Mouse (Mus musculus) midbrain, embryonic 13.5 days (tissue): ENCODE data around the gene Nbea. TPM values are rescaled to one million over a fixed set of nuclear protein-coding genes. Genes with fewer than 3 reads are reported as not detected.

Source experiments
- ATAC-seq: fragments of 200-750 bp; cut with Nextera tagmentation; 2 replicates; pipeline ENCODE4 v1.8.0; 2017; ENCODE audit warnings: mild to moderate bottlenecking, moderate TSS enrichment, moderate library complexity
- H3K27ac ChIP-seq: fragments of 300-500 bp; sonication (generic); 2 replicates; pipeline ENCODE4 v1.5.1; 2015; ENCODE audit warnings: inconsistent platforms, mild to moderate bottlenecking, moderate library complexity
- H3K27me3 ChIP-seq: fragments of 300-500 bp; sonication (generic); 2 replicates; pipeline ENCODE4 v1.6.1; 2015; ENCODE audit warnings: mild to moderate bottlenecking, inconsistent platforms
- H3K36me3 ChIP-seq: fragments of 300-500 bp; sonication (generic); 2 replicates; pipeline ENCODE4 v1.6.1; 2015; ENCODE audit warnings: mild to moderate bottlenecking, inconsistent platforms
- H3K4me1 ChIP-seq: fragments of 300-500 bp; sonication (generic); replicated peaks from 2 replicates; pipeline ENCODE4 v1.6.1; 2015; ENCODE audit warnings: inconsistent platforms
- H3K4me2 ChIP-seq: fragments of 300-500 bp; sonication (generic); replicated peaks from 2 replicates; pipeline ENCODE4 v1.6.1; 2015; ENCODE audit warnings: moderate library complexity, mild to moderate bottlenecking, inconsistent platforms
- H3K4me3 ChIP-seq: fragments of 300-500 bp; sonication (generic); replicated peaks from 2 replicates; pipeline ENCODE4 v1.5.1; 2015; ENCODE audit warnings: mild to moderate bottlenecking, inconsistent platforms
- H3K9ac ChIP-seq: fragments of 300-500 bp; sonication (generic); replicated peaks from 2 replicates; pipeline ENCODE4 v1.6.1; 2015; ENCODE audit warnings: mild to moderate bottlenecking, inconsistent platforms
- H3K9me3 ChIP-seq: fragments of 300-500 bp; sonication (generic); 2 replicates; pipeline ENCODE4 v1.6.1; 2016; ENCODE audit warnings: mild to moderate bottlenecking, inconsistent platforms
- WGBS: fragments of 180-500 bp; shearing (Covaris S2); methylation state at CpG from one replicate; pipeline ENCODE4 v1.1.7; 2015; 5-methylcytosine and 5-hydroxymethylcytosine counted together
- polyA plus RNA-seq: library from polyadenylated mRNA; unstranded; fragments of >200 nt; fragmentation: Nextera tagmentation; extraction: Ambion mirVana; gene quantifications from 2 replicates; pipeline ENCODE4 v1.2.1, GENCODE M21; 2015

The Nbea gene
- polyA plus RNA-seq, 1 experiment from 2014 or later: 53.0 TPM

GRCm38 (mm10) chr3:55780120-55781070 is 403.1 kb downstream of the Nbea start:
- H3K36me3 ChIP-seq: no peaks in the 10 kb centered on the region
- H3K9ac ChIP-seq: peak overlapping the region; percentile 71
- H3K4me2 ChIP-seq: peak overlapping the region; percentile 63
- H3K27ac ChIP-seq: peak overlapping the region; percentile 94
- H3K4me1 ChIP-seq: peaks cover 63% of the 10 kb centered on the region
- no peaks in the 10 kb centered on the region for H3K9me3 ChIP-seq
- WGBS: 1% methylated on average over 53 of the region's 53 CpGs
- H3K27me3 ChIP-seq: peaks cover 27% of the 10 kb centered on the region; the same call in 1 of the 2 replicates
- H3K4me3 ChIP-seq: peak overlapping the region; percentile 72
- ATAC-seq: peak; percentile 75

GRCm38 (mm10) chr3:55778764-55779730 is 404.5 kb downstream of the Nbea start:
- peak overlapping the region; percentile 49 for H3K9ac ChIP-seq
- peaks cover 23% of the 10 kb centered on the region; the same call in 1 of the 2 replicates for H3K27me3 ChIP-seq
- 22% methylated on average over 8 of the region's 8 CpGs for WGBS
- no peak for ATAC-seq
- peaks cover 72% of the 10 kb centered on the region for H3K4me1 ChIP-seq
- peak overlapping the region; percentile 41 for H3K4me2 ChIP-seq
- peak overlapping the region; percentile 6; the same call in 1 of the 2 replicates for H3K4me3 ChIP-seq
- no peaks in the 10 kb centered on the region for H3K36me3 ChIP-seq
- peak overlapping the region; percentile 87 for H3K27ac ChIP-seq
- H3K9me3 ChIP-seq: no peaks in the 10 kb centered on the region

GRCm38 (mm10) chr3:55777501-55777900 is 406.0 kb downstream of the Nbea start:
- Histone ChIP-seq H3K4me2 (peak overlapping the region; percentile 19), H3K27me3 (peaks cover 15% of the 10 kb centered on the region; the same call in 1 of the 2 replicates)
- 42% methylated on average over 4 of the region's 4 CpGs for whole genome bisulfite sequencing

GRCm38 (mm10) chr3:55775753-55776152 is 407.7 kb downstream of the Nbea start:
- WGBS: 74% methylated on average over 6 of the region's 6 CpGs
- no peak for ATAC-seq
- Histone ChIP-seq H3K4me3 (no peak overlapping the region), H3K36me3 (no peaks in the 10 kb centered on the region; the same call in 1 of the 2 replicates), H3K9me3 (no peaks in the 10 kb centered on the region), H3K27ac (peak overlapping the region; percentile 45; the same call in 1 of the 2 replicates), H3K27me3 (peaks cover 6% of the 10 kb centered on the region; the same call in 1 of the 2 replicates), H3K4me1 (peaks cover 45% of the 10 kb centered on the region), H3K4me2 (no peak overlapping the region), H3K9ac (no peak overlapping the region)

More at GRCm38 (mm10) chr3:55777501-55777900, 406.0 kb downstream of the Nbea start:
- Histone ChIP-seq H3K9ac (no peak overlapping the region), H3K9me3 (no peaks in the 10 kb centered on the region), H3K4me3 (no peak overlapping the region), H3K4me1 (peaks cover 62% of the 10 kb centered on the region), H3K36me3 (no peaks in the 10 kb centered on the region), H3K27ac (peak overlapping the region; percentile 62)
- no peak for ATAC-seq

- H3K9me3 ChIP-seq: no peaks in the 10 kb centered on the region
- H3K4me2 ChIP-seq: no peak overlapping the region
- no peak for ATAC-seq
- H3K4me1 ChIP-seq: peaks cover 40% of the 10 kb centered on the region
- no peaks in the 10 kb centered on the region; the same call in 1 of the 2 replicates for H3K36me3 ChIP-seq
- 20% methylated on average over 7 of the region's 7 CpGs for WGBS
- peak overlapping the region; percentile 65; the same call in 1 of the 2 replicates for H3K27ac ChIP-seq
- H3K27me3 ChIP-seq: peaks cover 6% of the 10 kb centered on the region; the same call in 1 of the 2 replicates
- H3K9ac ChIP-seq: no peak overlapping the region
- H3K4me3 ChIP-seq: no peak overlapping the region
These were observed 408.3 kb downstream of the Nbea start for GRCm38 (mm10) chr3:55775245-55775644.

- Histone ChIP-seq H3K27ac (peak overlapping the region; percentile 75), H3K9ac (no peak overlapping the region), H3K9me3 (no peaks in the 10 kb centered on the region), H3K4me1 (peaks cover 32% of the 10 kb centered on the region), H3K4me3 (no peak overlapping the region), H3K27me3 (peaks cover 5% of the 10 kb centered on the region; the same call in 1 of the 2 replicates), H3K36me3 (no peaks in the 10 kb centered on the region; the same call in 1 of the 2 replicates), H3K4me2 (no peak overlapping the region)
- peak; percentile 68 for ATAC-seq
- 41% methylated on average over 6 of the region's 6 CpGs for WGBS
These were observed 409.3 kb downstream of the Nbea start for GRCm38 (mm10) chr3:55774203-55774602.

- Histone ChIP-seq H3K27me3 (no peaks in the 10 kb centered on the region), H3K4me1 (peaks cover 6% of the 10 kb centered on the region), H3K4me2 (no peak overlapping the region), H3K27ac (no peak overlapping the region), H3K4me3 (no peak overlapping the region), H3K9ac (no peak overlapping the region), H3K36me3 (no peaks in the 10 kb centered on the region; the same call in 1 of the 2 replicates), H3K9me3 (no peaks in the 10 kb centered on the region)
- ATAC-seq: no peak
- WGBS: 64% methylated on average over 2 of the region's 2 CpGs
These were observed 414.2 kb downstream of the Nbea start for GRCm38 (mm10) chr3:55769308-55769707.

- no peaks in the 10 kb centered on the region for H3K27me3 ChIP-seq
- H3K4me1 ChIP-seq: peaks cover 2% of the 10 kb centered on the region
- no peak overlapping the region for H3K4me2 ChIP-seq
- no peaks in the 10 kb centered on the region for H3K9me3 ChIP-seq
- H3K27ac ChIP-seq: no peak overlapping the region
- ATAC-seq: no peak
- no peak overlapping the region for H3K4me3 ChIP-seq
- no peaks in the 10 kb centered on the region; the same call in 1 of the 2 replicates for H3K36me3 ChIP-seq
- WGBS: 80% methylated on average over 2 of the region's 2 CpGs
- no peak overlapping the region for H3K9ac ChIP-seq
These were observed 414.8 kb downstream of the Nbea start for GRCm38 (mm10) chr3:55768654-55769053.

- Histone ChIP-seq H3K4me3 (no peak overlapping the region), H3K36me3 (no peaks in the 10 kb centered on the region), H3K9ac (no peak overlapping the region), H3K4me2 (no peak overlapping the region), H3K27me3 (no peaks in the 10 kb centered on the region), H3K27ac (no peak overlapping the region), H3K4me1 (peaks cover 5% of the 10 kb centered on the region), H3K9me3 (no peaks in the 10 kb centered on the region)
- ATAC-seq: no peak
- WGBS: 23% methylated on average over 8 of the region's 8 CpGs
These were observed 419.9 kb downstream of the Nbea start for GRCm38 (mm10) chr3:55763591-55763990.

- Histone ChIP-seq H3K27ac (peak overlapping the region; percentile 88; the same call in 1 of the 2 replicates), H3K4me2 (no peak overlapping the region), H3K36me3 (no peaks in the 10 kb centered on the region), H3K4me3 (no peak overlapping the region), H3K9me3 (no peaks in the 10 kb centered on the region), H3K9ac (no peak overlapping the region), H3K4me1 (peaks cover 51% of the 10 kb centered on the region), H3K27me3 (no peaks in the 10 kb centered on the region)
- WGBS: 61% methylated on average over 8 of the region's 8 CpGs
- ATAC-seq: no peak
These were observed 425.2 kb downstream of the Nbea start for GRCm38 (mm10) chr3:55758297-55758696.

GRCm38 (mm10) chr3:55756602-55757190 is 426.8 kb downstream of the Nbea start:
- Histone ChIP-seq H3K9me3 (no peaks in the 10 kb centered on the region), H3K4me2 (peak overlapping the region; percentile 31), H3K4me3 (no peak overlapping the region)

More at GRCm38 (mm10) chr3:55756602-55757190, 426.8 kb downstream of the Nbea start:
- ATAC-seq: peak; percentile 75
- Histone ChIP-seq H3K27ac (peak overlapping the region; percentile 88), H3K9ac (0 out of 2 replicates have a peak overlapping the region, but pooled peaks have one; percentile 21), H3K27me3 (no peaks in the 10 kb centered on the region), H3K36me3 (no peaks in the 10 kb centered on the region), H3K4me1 (peaks cover 54% of the 10 kb centered on the region)
- 19% methylated on average over 11 of the region's 11 CpGs for WGBS
